Mouse (Mus musculus) CH12F3 (cell line): ENCODE results near the gene Krt35.

ENCODE experiments used
- in situ Hi-C: fragments of 300-500 bp; cut with MboI; formaldehyde crosslinking; loops from 2 replicates; pipeline ENCODE4 v1.14.3; 2020; ENCODE audit warnings: low sequenced_read_pairs

Gene Krt35

GRCm38 (mm10) chr11:100067293-100068036 lies 28.6 kb downstream of the Krt35 start:
- in situ Hi-C loops = no loop called here

GRCm38 (mm10) chr11:100066236-100067010 lies 29.6 kb downstream of the Krt35 start:
- in situ Hi-C loops = no loop called here

GRCm38 (mm10) chr11:100058875-100059274 lies 37.2 kb downstream of the Krt35 start:
- in situ Hi-C loops = no loop called here

- in situ Hi-C loops = no loop called here
Observed at GRCm38 (mm10) chr11:100055686-100056655, 40.1 kb downstream of the Krt35 start.

- in situ Hi-C loops = no loop called here
Observed at GRCm38 (mm10) chr11:100050451-100050850, 45.6 kb downstream of the Krt35 start, which contains the start of gene Krt31. TSS of gene Krt31 (minus strand) at chr11:100050551.

GRCm38 (mm10) chr11:100047193-100047592 lies 48.8 kb downstream of the Krt35 start:
- in situ Hi-C loops = no loop called here

GRCm38 (mm10) chr11:100046303-100046866 lies 49.7 kb downstream of the Krt35 start:
- in situ Hi-C loops = no loop called here
